Mouse (Mus musculus): Measurements from ENCODE around the gene Zfp1.

The Zfp1 gene

DNA sequence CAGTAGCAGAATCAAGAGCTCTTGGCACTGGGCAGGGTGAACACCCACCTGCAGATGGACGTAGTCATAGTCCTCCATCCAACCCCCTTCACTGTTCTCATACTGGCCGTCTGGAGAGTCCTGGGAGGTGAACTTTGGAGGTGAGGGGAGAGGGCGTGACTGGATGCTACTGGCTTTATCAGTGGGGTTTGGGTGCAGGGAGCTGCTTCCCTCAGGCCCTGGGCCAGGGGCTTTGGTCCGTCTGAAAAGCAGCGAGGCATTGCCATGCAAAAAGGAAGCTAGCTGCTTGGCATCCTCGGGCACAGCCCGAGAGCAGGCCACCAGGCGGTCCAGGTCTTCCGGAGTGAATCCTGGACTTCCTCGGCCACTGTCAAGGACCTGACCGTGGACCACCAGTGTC lies 70.1 kb downstream of the Zfp1 start:
- no peak for DNase-seq (ENCODE audit: low spot score)

- no peak for DNase-seq (ENCODE audit: low spot score)
Observed at GRCm38 (mm10) chr8:111713817-111714216, 70.6 kb downstream of the Zfp1 start.

- DNase-seq (ENCODE audit: low spot score): no peak
Observed at GRCm38 (mm10) chr8:111714295-111714694, 71.1 kb downstream of the Zfp1 start.

GRCm38 (mm10) chr8:111715514-111715913 lies 72.3 kb downstream of the Zfp1 start:
- no peak for DNase-seq (ENCODE audit: low spot score)

DNA sequence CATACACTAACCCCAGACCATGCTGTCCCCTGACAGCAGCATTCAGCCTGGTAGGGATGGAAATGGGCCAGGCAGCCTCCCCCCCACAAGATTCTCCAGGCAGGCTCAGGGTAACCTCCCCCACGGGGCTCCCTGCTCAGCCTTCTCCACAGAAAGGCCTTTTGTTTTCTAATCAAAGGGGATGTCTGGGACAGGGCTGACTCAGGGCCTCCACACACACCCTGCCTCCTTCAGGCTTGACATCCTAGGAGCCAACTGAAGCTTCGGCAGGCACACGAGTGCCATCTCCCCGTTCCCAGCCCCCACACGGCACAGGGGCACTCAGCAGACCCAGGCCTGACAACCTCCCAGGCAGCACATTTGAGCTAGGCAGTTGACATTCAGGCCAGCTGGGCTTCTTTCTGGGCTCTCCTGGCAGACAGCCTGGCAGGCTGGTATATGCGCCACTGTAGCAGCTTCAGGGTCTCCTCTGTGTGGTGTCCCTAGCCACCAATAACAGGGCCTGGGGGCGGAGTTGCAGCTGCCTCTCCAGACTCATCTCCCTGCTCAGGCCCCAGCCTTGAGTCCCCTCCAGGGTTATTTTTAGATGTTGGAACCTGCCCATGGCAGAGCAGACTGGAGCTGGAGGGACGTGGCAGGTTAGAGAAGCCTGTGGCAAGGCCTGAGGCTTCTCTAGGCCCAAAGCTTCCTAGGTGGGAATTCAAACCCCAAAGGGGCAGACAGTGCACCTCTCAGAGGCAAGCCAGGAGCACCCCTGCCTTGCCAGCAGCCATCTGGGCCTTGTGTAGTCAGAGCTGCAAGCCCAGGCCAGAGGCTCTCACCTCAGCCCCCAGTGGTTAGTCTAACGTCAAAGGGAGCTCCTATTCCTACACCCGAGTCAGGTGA lies 73.6 kb downstream of the Zfp1 start:
- DNase-seq (ENCODE audit: low spot score): peak; percentile 74

DNA sequence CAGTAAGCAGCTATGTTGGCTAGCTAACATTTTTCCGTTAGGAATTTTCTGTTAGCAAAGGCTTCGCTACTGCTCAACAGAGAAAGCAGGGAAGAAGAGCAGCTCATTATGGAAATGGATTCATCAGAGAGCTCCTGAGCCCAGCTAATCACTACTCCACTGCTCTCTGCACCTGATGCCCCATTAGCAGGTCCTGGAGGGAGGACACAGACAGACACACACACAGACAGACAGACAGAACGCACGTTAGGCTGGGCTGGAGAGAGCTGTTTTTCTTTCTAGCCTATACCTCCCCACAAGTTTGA lies 74.2 kb downstream of the Zfp1 start:
- no peak for DNase-seq (ENCODE audit: low spot score)

- DNase-seq (ENCODE audit: low spot score): no peak
Observed at GRCm38 (mm10) chr8:111717866-111718265, 74.7 kb downstream of the Zfp1 start.

GRCm38 (mm10) chr8:111718937-111719336 lies 75.7 kb downstream of the Zfp1 start:
- DNase-seq (ENCODE audit: low spot score): no peak

DNA sequence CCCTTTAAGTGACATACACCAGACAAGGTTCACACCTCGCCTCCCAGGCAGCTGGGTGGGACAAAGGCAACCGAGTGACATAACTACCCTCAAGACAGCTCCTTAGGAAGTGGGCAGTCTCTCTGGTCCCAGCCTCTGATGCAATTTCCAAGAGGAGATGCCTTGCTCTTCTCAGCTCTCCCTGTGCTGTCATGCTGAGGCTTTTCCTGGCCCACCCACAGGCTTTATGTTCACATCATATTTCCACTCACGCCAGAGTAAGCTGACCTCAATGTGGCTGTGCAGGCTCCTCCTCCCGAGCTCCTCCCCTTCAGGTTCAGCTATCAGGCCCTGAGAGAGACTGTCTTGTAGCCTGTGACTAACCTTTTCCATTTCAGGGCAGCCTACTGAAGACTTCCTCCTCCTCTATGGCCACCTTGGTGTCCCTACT lies 76.9 kb downstream of the Zfp1 start:
- DNase-seq (ENCODE audit: low spot score): no peak

Data from ovary, postnatal 14 days (tissue).